Mouse (Mus musculus) stomach, postnatal 0 days (tissue): ENCODE measurements at regions not wholly inside any gene's neighbourhood (a gene's known extent, or its start where the extent isn't known, plus 50 kb on each side); places are given as distances from the start of the nearest gene placed in this dataset.

Experiments used
- CTCF ChIP-seq: IDR thresholded peaks from 2 replicates; pipeline ENCODE4 v1.5.1; 2016; ENCODE audit warnings: antibody characterized with exemption, low read depth, mild to moderate bottlenecking, moderate library complexity
- EP300 ChIP-seq: optimal IDR thresholded peaks from 2 replicates; pipeline ENCODE3; 2016; ENCODE audit warnings: antibody characterized with exemption

- TF ChIP-seq CTCF, result no peak
- TF ChIP-seq EP300, result no peak
Measured at GRCm38 (mm10) chr13:107569477-107569876, 474.8 kb upstream of the Smim15 start.
